8 mouse cellular contexts compared by ENCODE assay signal in genomic region chr13:92733252-92733651, GRCm38 (mm10).
DNase-seq lines count a peak whose midpoint lies in the region; ATAC-seq and TF ChIP-seq lines count a peak whose summit lies in the region.

No protein-coding gene starts in this region.

- TF ChIP-seq CTCF in E14TG2a.4 (conservative IDR thresholded peaks at IDR 0.05; ENCODE audit: low read length), result peak; percentile 87

- no peak overlapping the region for H3K4me2 ChIP-seq in forebrain, embryonic 16.5 days (ENCODE audit: low read length)
- H3K4me2 ChIP-seq in lung, embryonic 16.5 days (ENCODE audit: low read depth, low read length), result no peak overlapping the region

- H3K4me3 ChIP-seq in E14TG2a.4 (replicated peaks; ENCODE audit: low read length), result no peak overlapping the region
- no peak overlapping the region for H3K4me3 ChIP-seq in forebrain, embryonic 16.5 days (replicated peaks; ENCODE audit: low read length)
- no peak overlapping the region for H3K4me3 ChIP-seq in lung, embryonic 16.5 days (ENCODE audit: low read length)

- ATAC-seq in forebrain, embryonic 16.5 days, result peak; percentile 56
- ATAC-seq in lung, embryonic 16.5 days (ENCODE audit: low read depth), result peak; percentile 32

- no peaks in the 10 kb centered on the region for H3K36me3 ChIP-seq in E14TG2a.4 (ENCODE audit: insufficient read depth, low read length)
- no peaks in the 10 kb centered on the region for H3K36me3 ChIP-seq in forebrain, embryonic 16.5 days (ENCODE audit: control insufficient read depth, insufficient read depth)
- no peaks in the 10 kb centered on the region for H3K36me3 ChIP-seq in lung, embryonic 16.5 days (ENCODE audit: control insufficient read depth, insufficient read depth, low read length)

- no peak overlapping the region for H3K9ac ChIP-seq in forebrain, embryonic 16.5 days (replicated peaks; ENCODE audit: low read depth, low read length)
- no peak overlapping the region for H3K9ac ChIP-seq in lung, embryonic 16.5 days (ENCODE audit: low read length)

- H3K27me3 ChIP-seq in E14TG2a.4 (ENCODE audit: insufficient read depth, low read length), result peaks cover 19% of the 10 kb centered on the region
- H3K27me3 ChIP-seq in forebrain, embryonic 16.5 days (replicated peaks; ENCODE audit: control insufficient read depth, insufficient read depth, low read length), result no peaks in the 10 kb centered on the region
- H3K27me3 ChIP-seq in lung, embryonic 16.5 days (ENCODE audit: control insufficient read depth, insufficient read depth, low read depth, low read length), result no peaks in the 10 kb centered on the region

- 19% methylated on average over 9 of the region's 9 CpGs for WGBS in forebrain, embryonic 16.5 days
- 31% methylated on average over 9 of the region's 9 CpGs for WGBS in lung, embryonic 16.5 days

- no peaks in the 10 kb centered on the region for H3K9me3 ChIP-seq in E14TG2a.4 (ENCODE audit: low read length)
- H3K9me3 ChIP-seq in forebrain, embryonic 16.5 days (ENCODE audit: control insufficient read depth, low read length), result no peaks in the 10 kb centered on the region
- no peaks in the 10 kb centered on the region for H3K9me3 ChIP-seq in lung, embryonic 16.5 days (ENCODE audit: control insufficient read depth, low read length)

- H3K27ac ChIP-seq in forebrain, embryonic 16.5 days (ENCODE audit: low read length), result peak overlapping the region; percentile 81
- no peak overlapping the region for H3K27ac ChIP-seq in lung, embryonic 16.5 days (ENCODE audit: low read length)

- DNase-seq in A20 (ENCODE audit: low read depth, low spot score), result peak; percentile 74
- DNase-seq in c-Kit-positive CD71-positive TER-119-positive erythroid progenitor cells, embryonic 14.5 days (ENCODE audit: low spot score), result peak; percentile 61
- DNase-seq in kidney, postnatal 10 days, result peak; percentile 72
- DNase-seq in right cerebral cortex, postnatal 4 days, result peak; percentile 60
- DNase-seq in ovary, postnatal 14 days (ENCODE audit: low spot score), result no peak

- peaks cover 6% of the 10 kb centered on the region; the same call in 1 of the 2 replicates for H3K4me1 ChIP-seq in E14TG2a.4 (replicated peaks; ENCODE audit: low read depth, low read length)
- peaks cover 35% of the 10 kb centered on the region for H3K4me1 ChIP-seq in forebrain, embryonic 16.5 days (replicated peaks; ENCODE audit: control insufficient read depth, insufficient read depth, low read length)
- H3K4me1 ChIP-seq in lung, embryonic 16.5 days (replicated peaks; ENCODE audit: control insufficient read depth, insufficient read depth, low read length), result peaks cover 4% of the 10 kb centered on the region; the same call in 1 of the 2 replicates
